Mouse (Mus musculus): ENCODE measurements around the gene Plcb4.
"Not testable (repeated sequence)": the region's sequence is repeated elsewhere in the genome, so short reads cannot be mapped to it uniquely, and the experiment has no call there.

- not testable (repeated sequence) for TF ChIP-seq CTCF, POLR2A (IDR thresholded peaks at IDR 0.05; ENCODE audit: extremely low read depth, insufficient read depth, low read length)
Observed at GRCm38 (mm10) chr2:135709736-135710135, 50.9 kb downstream of the Plcb4 start.
